Mouse (Mus musculus): ENCODE measurements at regions not wholly inside any gene's neighbourhood (a gene's known extent, or its start where the extent isn't known, plus 50 kb on each side); places are given as distances from the start of the nearest gene placed in this dataset.

- no peak for TF ChIP-seq CTCF (IDR thresholded peaks at IDR 0.05; ENCODE audit: low read depth, low read length)
- TF ChIP-seq TAL1 (conservative IDR thresholded peaks at IDR 0.05; ENCODE audit: low read depth, low read length), result no peak
Observed at GRCm38 (mm10) chr15:97536145-97536544, 169.5 kb downstream of the Rpap3 start.
